8 mouse cellular contexts compared by ENCODE assay signal in the genomic region with DNA sequence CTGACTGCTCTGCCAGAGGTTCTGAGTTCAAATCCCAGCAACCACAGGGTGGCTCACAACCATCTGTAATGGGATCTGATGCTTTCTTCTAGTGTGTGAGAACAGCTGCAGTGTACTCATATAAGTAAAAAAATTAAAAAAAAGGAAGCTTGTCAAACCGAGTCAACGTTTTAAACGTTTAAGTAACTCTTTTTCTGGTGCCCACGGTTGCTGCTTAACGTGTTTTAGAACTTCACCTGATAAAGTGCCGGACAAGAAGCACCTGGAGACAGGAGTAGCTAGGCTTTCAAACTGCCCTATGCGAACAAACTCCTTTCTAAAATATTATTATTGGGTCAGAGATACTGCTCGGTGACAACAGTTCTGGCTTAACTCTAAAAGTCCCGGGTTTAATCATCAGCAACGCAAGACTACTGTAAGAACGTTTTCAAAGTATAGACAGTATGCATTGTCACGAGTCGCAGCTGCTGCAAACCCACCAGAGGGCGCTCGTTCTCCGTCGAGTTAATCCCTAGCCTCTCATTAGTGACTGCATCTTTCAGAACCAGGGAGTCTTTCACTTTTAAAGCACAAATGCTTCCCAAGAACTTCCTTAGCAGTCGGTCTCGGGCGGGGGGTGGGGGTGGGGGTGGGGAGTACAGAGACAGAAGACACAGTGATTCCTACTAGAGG. TPM values are rescaled to one million over a fixed set of nuclear protein-coding genes. Genes with fewer than 3 reads are reported as not detected.
DNase-seq lines count a peak whose midpoint lies in the region; ATAC-seq and TF ChIP-seq lines count a peak whose summit lies in the region.

No protein-coding gene starts in this region.

- H3K9ac ChIP-seq in heart, embryonic 11.5 days (ENCODE audit: low read depth, low read length) = peak overlapping the region; percentile 90
- H3K9ac ChIP-seq in kidney, postnatal 0 days (ENCODE audit: low read depth, low read length) = peak overlapping the region; percentile 88
- H3K9ac ChIP-seq in lung, embryonic 14.5 days = peak overlapping the region; percentile 72
- H3K9ac ChIP-seq in neural tube, embryonic 14.5 days (replicated peaks; ENCODE audit: low read depth, low read length) = peak overlapping the region; percentile 80

- DNase-seq in B cell, adult 2 months = peak; percentile 90 to 92
- peak; percentile 84 for DNase-seq in adrenal gland, adult 2 months
- DNase-seq in embryo, embryonic 11.5 days (ENCODE audit: low read depth, low spot score) = peak; percentile 67
- peak; percentile 97 for DNase-seq in kidney, postnatal 0 days (ENCODE audit: low spot score)
- DNase-seq in lung, embryonic 14.5 days = peak; percentile 97
- DNase-seq in testis, postnatal 14 days (ENCODE audit: low spot score) = peak; percentile 85

- peaks cover 39% of the 10 kb centered on the region for H3K27me3 ChIP-seq in heart, embryonic 11.5 days (ENCODE audit: control insufficient read depth, insufficient read depth, low read length)
- peaks cover 22% of the 10 kb centered on the region for H3K27me3 ChIP-seq in kidney, postnatal 0 days (ENCODE audit: insufficient read depth, low read length)
- H3K27me3 ChIP-seq in lung, embryonic 14.5 days (ENCODE audit: insufficient read depth, low read length) = peaks cover 36% of the 10 kb centered on the region
- H3K27me3 ChIP-seq in neural tube, embryonic 14.5 days (ENCODE audit: control insufficient read depth, insufficient read depth, low read length) = peaks cover 32% of the 10 kb centered on the region

- H3K36me3 ChIP-seq in heart, embryonic 11.5 days (ENCODE audit: control insufficient read depth, insufficient read depth, low read length) = no peaks in the 10 kb centered on the region
- no peaks in the 10 kb centered on the region for H3K36me3 ChIP-seq in kidney, postnatal 0 days (ENCODE audit: insufficient read depth, low read length)
- H3K36me3 ChIP-seq in lung, embryonic 14.5 days (ENCODE audit: insufficient read depth) = no peaks in the 10 kb centered on the region
- no peaks in the 10 kb centered on the region for H3K36me3 ChIP-seq in neural tube, embryonic 14.5 days (ENCODE audit: control insufficient read depth, insufficient read depth, low read length)

- 7% methylated on average over 20 of the region's 20 CpGs for WGBS in heart, embryonic 11.5 days (ENCODE audit: insufficient replicate concordance)
- WGBS in kidney, postnatal 0 days = 6% methylated on average over 20 of the region's 20 CpGs
- 5% methylated on average over 20 of the region's 20 CpGs for WGBS in lung, embryonic 14.5 days
- whole genome bisulfite sequencing in neural tube, embryonic 14.5 days = 9% methylated on average over 20 of the region's 20 CpGs

- H3K9me3 ChIP-seq in heart, embryonic 11.5 days (replicated peaks; ENCODE audit: control insufficient read depth, low read length) = no peaks in the 10 kb centered on the region
- no peaks in the 10 kb centered on the region for H3K9me3 ChIP-seq in kidney, postnatal 0 days (replicated peaks; ENCODE audit: low read length)
- no peaks in the 10 kb centered on the region for H3K9me3 ChIP-seq in lung, embryonic 14.5 days (ENCODE audit: low read depth, low read length)
- H3K9me3 ChIP-seq in neural tube, embryonic 14.5 days (ENCODE audit: control insufficient read depth, low read length) = no peaks in the 10 kb centered on the region

- H3K4me1 ChIP-seq in heart, embryonic 11.5 days (ENCODE audit: control insufficient read depth, insufficient read depth, low read length) = peaks cover 26% of the 10 kb centered on the region
- H3K4me1 ChIP-seq in kidney, postnatal 0 days (replicated peaks; ENCODE audit: insufficient read depth, low read length) = peaks cover 13% of the 10 kb centered on the region
- H3K4me1 ChIP-seq in lung, embryonic 14.5 days (ENCODE audit: insufficient read depth) = peaks cover 17% of the 10 kb centered on the region; the same call in 1 of the 2 replicates
- H3K4me1 ChIP-seq in neural tube, embryonic 14.5 days (ENCODE audit: control insufficient read depth, insufficient read depth, low read length) = peaks cover 8% of the 10 kb centered on the region

- peak overlapping the region; percentile 84 for H3K4me2 ChIP-seq in heart, embryonic 11.5 days
- H3K4me2 ChIP-seq in kidney, postnatal 0 days (ENCODE audit: low read length) = peak overlapping the region; percentile 82
- peak overlapping the region; percentile 88 for H3K4me2 ChIP-seq in lung, embryonic 14.5 days
- H3K4me2 ChIP-seq in neural tube, embryonic 14.5 days (ENCODE audit: low read depth, low read length) = peak overlapping the region; percentile 99

- peak overlapping the region; percentile 94 for H3K27ac ChIP-seq in heart, embryonic 11.5 days (ENCODE audit: low read depth, low read length)
- peak overlapping the region; percentile 95; the same call in 1 of the 2 replicates for H3K27ac ChIP-seq in kidney, postnatal 0 days
- H3K27ac ChIP-seq in lung, embryonic 14.5 days (ENCODE audit: low read depth) = peak overlapping the region; percentile 94
- no peak overlapping the region for H3K27ac ChIP-seq in neural tube, embryonic 14.5 days (ENCODE audit: low read depth, low read length)

- peak; percentile 88 for TF ChIP-seq CTCF in kidney, postnatal 0 days (IDR thresholded peaks at IDR 0.05; ENCODE audit: low read depth)
- peak; percentile 87 for TF ChIP-seq CTCF in lung, embryonic 14.5 days (IDR thresholded peaks at IDR 0.05; ENCODE audit: low read depth)

- ATAC-seq in heart, embryonic 11.5 days (replicated peaks; ENCODE audit: insufficient number of reproducible peaks, low FRiP score, low TSS enrichment) = no peak
- ATAC-seq in kidney, postnatal 0 days (replicated peaks; ENCODE audit: low FRiP score, low read depth) = no peak
- ATAC-seq in lung, embryonic 14.5 days (ENCODE audit: insufficient read depth) = peak; percentile 40
- ATAC-seq in neural tube, embryonic 14.5 days (ENCODE audit: low read depth) = peak; percentile 52; the same call in 1 of the 2 replicates

- peak overlapping the region; percentile 69 for H3K4me3 ChIP-seq in heart, embryonic 11.5 days (ENCODE audit: low read depth, low read length)
- H3K4me3 ChIP-seq in kidney, postnatal 0 days (replicated peaks; ENCODE audit: low read depth, low read length) = peak overlapping the region; percentile 55
- H3K4me3 ChIP-seq in lung, embryonic 14.5 days (ENCODE audit: low read depth, low read length) = peak overlapping the region; percentile 62
- peak overlapping the region; percentile 65 for H3K4me3 ChIP-seq in neural tube, embryonic 14.5 days (ENCODE audit: low read depth, low read length)

RNA-seq across cellular contexts. Expression of a gene that starts 1.0 kb away (rescaled TPM):
- 1 to 10 TPM; 2.2 to 6.0 TPM for total RNA-seq in adrenal gland, adult 2 months (2021)
- polyA plus RNA-seq in adrenal gland, adult 2 months (2012; rRNA removed) = 9.8 and 11.1 TPM in 2 replicates
- 2.7 and 2.9 TPM in 2 replicates for polyA plus RNA-seq in heart, embryonic 11.5 days (2014; fragmentation: Nextera tagmentation; extraction: Ambion mirVana)
- 23.6 and 25.0 TPM in 2 replicates for polyA plus RNA-seq in kidney, postnatal 0 days (2015; fragmentation: Nextera tagmentation; extraction: Ambion mirVana)
- polyA plus RNA-seq in lung, embryonic 14.5 days (2014; fragmentation: Nextera tagmentation; extraction: Ambion mirVana) = 1.5 and 2.4 TPM in 2 replicates
- polyA plus RNA-seq in neural tube, embryonic 14.5 days (2014; fragmentation: Nextera tagmentation; extraction: Ambion mirVana) = 1.2 and 2.1 TPM in 2 replicates

RNA-seq across cellular contexts. Expression of a gene that starts 26.7 kb away (rescaled TPM):
- total RNA-seq in adrenal gland, adult 2 months (2021) = 10 to 100 TPM; 51.2 to 89.3 TPM
- 45.9 and 65.5 TPM in 2 replicates for polyA plus RNA-seq in adrenal gland, adult 2 months (2012; rRNA removed)
- 16.0 and 18.8 TPM in 2 replicates for polyA plus RNA-seq in heart, embryonic 11.5 days (2014; fragmentation: Nextera tagmentation; extraction: Ambion mirVana)
- 28.4 and 29.0 TPM in 2 replicates for polyA plus RNA-seq in kidney, postnatal 0 days (2015; fragmentation: Nextera tagmentation; extraction: Ambion mirVana)
- polyA plus RNA-seq in lung, embryonic 14.5 days (2014; fragmentation: Nextera tagmentation; extraction: Ambion mirVana) = 18.3 and 19.6 TPM in 2 replicates
- polyA plus RNA-seq in neural tube, embryonic 14.5 days (2014; fragmentation: Nextera tagmentation; extraction: Ambion mirVana) = 73.7 and 79.6 TPM in 2 replicates

RNA-seq across cellular contexts. Expression of a gene that starts 28.5 kb away (rescaled TPM):
- under 1 TPM in 1 of 2 experiments, not detected in 1; 0.09 TPM for total RNA-seq in adrenal gland, adult 2 months (2021)
- 0.62 and 0.65 TPM in 2 replicates for polyA plus RNA-seq in adrenal gland, adult 2 months (2012; rRNA removed)
- polyA plus RNA-seq in heart, embryonic 11.5 days (2014; fragmentation: Nextera tagmentation; extraction: Ambion mirVana) = 0.21 TPM in 1 of 2 replicates, not detected in the other
- polyA plus RNA-seq in kidney, postnatal 0 days (2015; fragmentation: Nextera tagmentation; extraction: Ambion mirVana) = 0.43 and 0.80 TPM in 2 replicates
- 0.39 TPM in 2 replicates for polyA plus RNA-seq in lung, embryonic 14.5 days (2014; fragmentation: Nextera tagmentation; extraction: Ambion mirVana)
- polyA plus RNA-seq in neural tube, embryonic 14.5 days (2014; fragmentation: Nextera tagmentation; extraction: Ambion mirVana) = 2.3 and 2.5 TPM in 2 replicates

RNA-seq across cellular contexts. Expression of a gene that starts 59.8 kb away (rescaled TPM):
- total RNA-seq in adrenal gland, adult 2 months (2021) = 100 to 1,000 TPM in 1 of 2 experiments, 10 to 100 TPM in 1; 52.8 to 111 TPM
- polyA plus RNA-seq in adrenal gland, adult 2 months (2012; rRNA removed) = 313 and 342 TPM in 2 replicates
- polyA plus RNA-seq in heart, embryonic 11.5 days (2014; fragmentation: Nextera tagmentation; extraction: Ambion mirVana) = 35.3 and 38.4 TPM in 2 replicates
- 58.6 and 69.5 TPM in 2 replicates for polyA plus RNA-seq in kidney, postnatal 0 days (2015; fragmentation: Nextera tagmentation; extraction: Ambion mirVana)
- polyA plus RNA-seq in lung, embryonic 14.5 days (2014; fragmentation: Nextera tagmentation; extraction: Ambion mirVana) = 68.5 and 75.4 TPM in 2 replicates
- 16.1 and 20.3 TPM in 2 replicates for polyA plus RNA-seq in neural tube, embryonic 14.5 days (2014; fragmentation: Nextera tagmentation; extraction: Ambion mirVana)

Comparison
In these comparisons a context has a peak if more than half of its experiments do, and no peak if none do; other contexts are left out.
1. ATAC-seq: peak in lung, embryonic 14.5 days (single experiment) and neural tube, embryonic 14.5 days (single experiment); none in heart, embryonic 11.5 days (single experiment) and kidney, postnatal 0 days (single experiment).
2. Peak in every context shown above with its lines, with median percentiles within 50 percentile points of each other: DNase-seq, H3K4me2 ChIP-seq, H3K4me3 ChIP-seq and H3K9ac ChIP-seq.